16 mouse cellular contexts compared by ENCODE assay signal in genomic region chr5:21545786-21546185, GRCm38 (mm10). TPM values are rescaled to one million over a fixed set of nuclear protein-coding genes. Genes with fewer than 3 reads are reported as not detected.
DNase-seq lines count a peak whose midpoint lies in the region; ATAC-seq and TF ChIP-seq lines count a peak whose summit lies in the region.
"Had no signal": no experiment of that assay in that cellular context is flagged by ENCODE, and none has a peak within 500 bp of the region (broad histone marks: within the 10 kb centered on the region; RNA-seq: fewer than 3 reads in every experiment).

No protein-coding gene starts in this region.

- no peak overlapping the region for H3K27ac ChIP-seq in hindbrain, embryonic 12.5 days
- no peak overlapping the region for H3K27ac ChIP-seq in hindbrain, embryonic 10.5 days
- no peak overlapping the region for H3K27ac ChIP-seq in stomach, postnatal 0 days (replicated peaks)
- no peak overlapping the region for H3K27ac ChIP-seq in forebrain, embryonic 14.5 days (ENCODE audit: low read depth, low read length)
- H3K27ac ChIP-seq: forebrain, embryonic 10.5 days; liver, embryonic 15.5 days; neural tube, embryonic 15.5 days had no signal

- H3K9ac ChIP-seq in hindbrain, embryonic 12.5 days = no peak overlapping the region
- H3K9ac ChIP-seq in stomach, postnatal 0 days (ENCODE audit: low read length) = no peak overlapping the region
- no peak overlapping the region for H3K9ac ChIP-seq in forebrain, embryonic 14.5 days (ENCODE audit: low read length)
- H3K9ac ChIP-seq: liver, embryonic 15.5 days; neural tube, embryonic 15.5 days had no signal

- H3K4me3 ChIP-seq in hindbrain, embryonic 12.5 days = no peak overlapping the region
- no peak overlapping the region for H3K4me3 ChIP-seq in hindbrain, embryonic 10.5 days
- no peak overlapping the region for H3K4me3 ChIP-seq in stomach, postnatal 0 days (ENCODE audit: low read depth, low read length)
- no peak overlapping the region for H3K4me3 ChIP-seq in forebrain, embryonic 14.5 days (ENCODE audit: low read depth, low read length)
- H3K4me3 ChIP-seq: forebrain, embryonic 10.5 days; liver, embryonic 15.5 days; neural tube, embryonic 15.5 days had no signal

- no peaks in the 10 kb centered on the region for H3K9me3 ChIP-seq in hindbrain, embryonic 12.5 days (replicated peaks)
- 0 out of 2 replicates have a peak, but pooled peaks cover 3% of the 10 kb centered on the region for H3K9me3 ChIP-seq in hindbrain, embryonic 10.5 days
- no peaks in the 10 kb centered on the region for H3K9me3 ChIP-seq in stomach, postnatal 0 days (ENCODE audit: control insufficient read depth, low read length)
- H3K9me3 ChIP-seq in forebrain, embryonic 14.5 days (replicated peaks; ENCODE audit: control insufficient read depth, low read length) = no peaks in the 10 kb centered on the region
- H3K9me3 ChIP-seq: forebrain, embryonic 10.5 days; liver, embryonic 15.5 days; neural tube, embryonic 15.5 days had no signal

- peak; percentile 61 for DNase-seq in adrenal gland, adult 2 months
- DNase-seq in adrenal gland, postnatal 4 days (ENCODE audit: low spot score in 2 of 2) = no peak
- DNase-seq in hindbrain, embryonic 10.5 days (ENCODE audit: low spot score) = no peak
- DNase-seq in ovary, postnatal 14 days (ENCODE audit: low spot score) = peak; percentile 46
- no peak for DNase-seq in ovary, postnatal 10 days (ENCODE audit: low spot score)
- no peak for DNase-seq in stomach, postnatal 0 days (ENCODE audit: low spot score)
- no peak for DNase-seq in forebrain, embryonic 14.5 days (ENCODE audit: low spot score)
- DNase-seq: cerebellum, postnatal 36 days; kidney, postnatal 10 days; layer of hippocampus, postnatal 36 days; midbrain, embryonic 14.5 days had no signal

- peaks cover 7% of the 10 kb centered on the region; the same call in 1 of the 2 replicates for H3K4me1 ChIP-seq in hindbrain, embryonic 12.5 days
- H3K4me1 ChIP-seq in hindbrain, embryonic 10.5 days (replicated peaks) = peaks cover 26% of the 10 kb centered on the region
- H3K4me1 ChIP-seq in stomach, postnatal 0 days (replicated peaks; ENCODE audit: control insufficient read depth, insufficient read depth) = no peaks in the 10 kb centered on the region
- 0 out of 2 replicates have a peak, but pooled peaks cover 2% of the 10 kb centered on the region for H3K4me1 ChIP-seq in forebrain, embryonic 14.5 days (ENCODE audit: control insufficient read depth, insufficient read depth, low read length)
- H3K4me1 ChIP-seq: liver, embryonic 15.5 days had no signal

- WGBS in hindbrain, embryonic 12.5 days = 84% methylated on average over 4 of the region's 4 CpGs
- 90% methylated on average over 4 of the region's 4 CpGs for WGBS in hindbrain, embryonic 10.5 days
- 48% methylated on average over 4 of the region's 4 CpGs for WGBS in stomach, postnatal 0 days
- 95% methylated on average over 4 of the region's 4 CpGs for whole genome bisulfite sequencing in forebrain, embryonic 14.5 days

- no peak for TF ChIP-seq EP300 in stomach, postnatal 0 days (optimal IDR thresholded peaks at IDR 0.05)

- no peak for ATAC-seq in hindbrain, embryonic 12.5 days (ENCODE audit: low FRiP score)
- no peak for ATAC-seq in stomach, postnatal 0 days (ENCODE audit: low FRiP score, low TSS enrichment)
- no peak for ATAC-seq in forebrain, embryonic 14.5 days

- H3K27me3 ChIP-seq in hindbrain, embryonic 12.5 days = no peaks in the 10 kb centered on the region
- no peaks in the 10 kb centered on the region for H3K27me3 ChIP-seq in hindbrain, embryonic 10.5 days (ENCODE audit: insufficient read depth, poor library complexity, severe bottlenecking)
- no peaks in the 10 kb centered on the region for H3K27me3 ChIP-seq in stomach, postnatal 0 days (ENCODE audit: control insufficient read depth, insufficient read depth, low read length)
- no peaks in the 10 kb centered on the region for H3K27me3 ChIP-seq in forebrain, embryonic 14.5 days (replicated peaks; ENCODE audit: control insufficient read depth, insufficient read depth, low read length)
- H3K27me3 ChIP-seq: liver, embryonic 15.5 days; neural tube, embryonic 15.5 days had no signal

- peak overlapping the region; percentile 15; the same call in 1 of the 2 replicates for H3K4me2 ChIP-seq in hindbrain, embryonic 12.5 days (replicated peaks)
- H3K4me2 ChIP-seq in stomach, postnatal 0 days (replicated peaks; ENCODE audit: low read depth) = peak overlapping the region; percentile 50; the same call in 1 of the 2 replicates
- H3K4me2 ChIP-seq in forebrain, embryonic 14.5 days (ENCODE audit: low read length) = no peak overlapping the region
- H3K4me2 ChIP-seq: liver, embryonic 15.5 days; neural tube, embryonic 15.5 days had no signal

- no peak for TF ChIP-seq CTCF in stomach, postnatal 0 days (IDR thresholded peaks at IDR 0.05; ENCODE audit: low read depth)

- H3K36me3 ChIP-seq in hindbrain, embryonic 12.5 days = no peaks in the 10 kb centered on the region
- no peaks in the 10 kb centered on the region for H3K36me3 ChIP-seq in hindbrain, embryonic 10.5 days
- no peaks in the 10 kb centered on the region for H3K36me3 ChIP-seq in stomach, postnatal 0 days (ENCODE audit: control insufficient read depth, insufficient read depth, low read length)
- H3K36me3 ChIP-seq in forebrain, embryonic 14.5 days (ENCODE audit: control insufficient read depth, insufficient read depth, low read length) = no peaks in the 10 kb centered on the region
- H3K36me3 ChIP-seq: forebrain, embryonic 10.5 days; liver, embryonic 15.5 days; neural tube, embryonic 15.5 days had no signal

RNA-seq across cellular contexts. Expression of gene Lrrc17, which starts 2.4 kb away (rescaled TPM):
- 1 to 10 TPM; 2.3 to 3.1 TPM for total RNA-seq in adrenal gland, adult 2 months (2021)
- polyA plus RNA-seq in adrenal gland, adult 2 months (2012; rRNA removed) = 0.65 and 0.75 TPM in 2 replicates
- 10 to 100 TPM; 19.8 to 20.2 TPM for total RNA-seq in adrenal gland, postnatal 4 days (2021)
- 42.3 and 53.1 TPM in 2 replicates for polyA plus RNA-seq in hindbrain, embryonic 12.5 days (2016; fragmentation: Nextera tagmentation; extraction: Ambion mirVana)
- polyA plus RNA-seq in hindbrain, embryonic 10.5 days (2016; fragmentation: Nextera tagmentation; extraction: Ambion mirVana) = 6.1 and 12.8 TPM in 2 replicates
- 18.5 and 20.2 TPM in 2 replicates for polyA plus RNA-seq in stomach, postnatal 0 days (2015; fragmentation: Nextera tagmentation; extraction: Ambion mirVana)
- polyA plus RNA-seq in forebrain, embryonic 14.5 days (2014; fragmentation: Nextera tagmentation; extraction: Ambion mirVana) = 6.3 and 6.9 TPM in 2 replicates
- total RNA-seq: MEL had no signal

Comparison
In these comparisons a context has a peak if more than half of its experiments do, and no peak if none do; other contexts are left out.
1. DNase-seq: peak in adrenal gland, adult 2 months (single experiment) and ovary, postnatal 14 days (single experiment); none in adrenal gland, postnatal 4 days (0 of 2), hindbrain, embryonic 10.5 days (single experiment), ovary, postnatal 10 days (single experiment), stomach, postnatal 0 days (single experiment) and forebrain, embryonic 14.5 days (single experiment).